8 mouse cellular contexts compared by ENCODE assay signal in genomic region chr11:102690162-102690561, GRCm38 (mm10). TPM values are rescaled to one million over a fixed set of nuclear protein-coding genes. Genes with fewer than 3 reads are reported as not detected.
A peak's percentile ranks its signal among the peaks of the same experiment; 100 is the strongest.
DNase-seq lines count a peak whose midpoint lies in the region; TF ChIP-seq lines count a peak whose summit lies in the region.
"Had no signal": no experiment of that assay in that cellular context is flagged by ENCODE, and none has a peak within 500 bp of the region (broad histone marks: within the 10 kb centered on the region; RNA-seq: fewer than 3 reads in every experiment).

No protein-coding gene starts in this region.

- no peak overlapping the region for H3K4me2 ChIP-seq in CH12.LX (ENCODE audit: insufficient read depth, low read depth, poor library complexity, severe bottlenecking)
- H3K4me2 ChIP-seq: lung, embryonic 15.5 days had no signal

- TF ChIP-seq EP300 in CH12.LX (IDR thresholded peaks at IDR 0.05; ENCODE audit: low read length) = no peak

- peaks cover 27 to 73% of the 10 kb centered on the region in 2 experiments for H3K36me3 ChIP-seq in CH12.LX (replicated peaks in 1 of 2; ENCODE audit: control insufficient read depth in 1 of 2, insufficient read depth in 1 of 2, low read length in 1 of 2)

- DNase-seq in CH12.LX (ENCODE audit: extremely low read depth) = peak; percentile 85
- peak; percentile 46 for DNase-seq in MEL-GATA-1-ER (ENCODE audit: extremely low read depth, low read depth)
- DNase-seq in cerebellum, adult 11-12 months = peak; percentile 60
- DNase-seq in forelimb bud, embryonic 11.5 days (ENCODE audit: low read depth, low spot score) = peak; percentile 82
- DNase-seq in large intestine, adult 2 months (ENCODE audit: low read depth, low spot score) = peak; percentile 48
- DNase-seq in lung, adult 2 months = peak; percentile 46
- peak; percentile 75 for DNase-seq in right cerebral cortex, postnatal 4 days

- 67% methylated on average over 6 of the region's 6 CpGs for WGBS in large intestine, adult 2 months
- 69% methylated on average over 6 of the region's 6 CpGs for WGBS in lung, adult 2 months

- no peaks in the 10 kb centered on the region for H3K9me3 ChIP-seq in CH12.LX (replicated peaks; ENCODE audit: low read length)
- H3K9me3 ChIP-seq: lung, embryonic 15.5 days had no signal

- no peaks in the 10 kb centered on the region for H3K27me3 ChIP-seq in CH12.LX (replicated peaks)
- H3K27me3 ChIP-seq: lung, embryonic 15.5 days had no signal

- no peak for TF ChIP-seq POLR2A in CH12.LX (IDR thresholded peaks at IDR 0.05; ENCODE audit: low read depth, low read length)
- no peak for TF ChIP-seq POLR2A in lung, adult 2 months (IDR thresholded peaks at IDR 0.05; ENCODE audit: borderline replicate concordance, extremely low read depth, low read depth, low read length)

- in situ Hi-C loops in CH12.LX (cut with MboI; ENCODE audit: low pct_ligation_motif_present, low pct_unique_long_range_greater_than_20kb, low sequenced_read_pairs) = no loop called here

- peak; percentile 30 for TF ChIP-seq RAD21 in CH12.LX (IDR thresholded peaks at IDR 0.05; ENCODE audit: low read depth, low read length)

- dilution Hi-C loops in CH12.LX (cut with MboI; ENCODE audit: extremely low pct_ligation_motif_present, extremely low pct_unique_long_range_greater_than_20kb, low sequenced_read_pairs) = no loop called here

- peaks cover 0 to 3% of the 10 kb centered on the region in 2 experiments; a peak in 2 of 4 replicates for H3K4me1 ChIP-seq in CH12.LX (ENCODE audit: control insufficient read depth in 1 of 2, insufficient read depth in 2 of 2)
- H3K4me1 ChIP-seq in lung, adult 2 months (ENCODE audit: control insufficient read depth, insufficient read depth, low read length) = no peaks in the 10 kb centered on the region
- H3K4me1 ChIP-seq: lung, embryonic 15.5 days had no signal

- H3K4me3 ChIP-seq in CH12.LX (replicated peaks in 1 of 3; ENCODE audit: low read depth in 2 of 3, low read length in 2 of 3, poor library complexity in 1 of 3) = no peak overlapping the region
- H3K4me3 ChIP-seq in lung, adult 2 months (replicated peaks; ENCODE audit: extremely low read depth, low read depth, low read length) = no peak overlapping the region
- H3K4me3 ChIP-seq: lung, embryonic 15.5 days had no signal

- H3K27ac ChIP-seq in CH12.LX (ENCODE audit: insufficient read depth, low read depth) = no peak overlapping the region
- H3K27ac ChIP-seq: lung, embryonic 15.5 days had no signal

- TF ChIP-seq CTCF in CH12.LX (conservative IDR thresholded peaks at IDR 0.05 in 1 of 2, IDR thresholded peaks at IDR 0.05 in 1 of 2; ENCODE audit: low read depth in 2 of 2, low read length in 2 of 2) = peak; percentile 87 to 96
- peak; percentile 52 for TF ChIP-seq CTCF in lung, adult 2 months (IDR thresholded peaks at IDR 0.05; ENCODE audit: insufficient read depth, low read length)

- H3K79me2 ChIP-seq in CH12.LX (replicated peaks; ENCODE audit: control insufficient read depth, extremely low read depth, insufficient read depth, poor library complexity, severe bottlenecking) = no peaks in the 10 kb centered on the region

- no peak overlapping the region for H3K9ac ChIP-seq in CH12.LX (ENCODE audit: insufficient read depth, low read depth)
- H3K9ac ChIP-seq: lung, embryonic 15.5 days had no signal

TF ChIP-seq in CH12.LX, 34 proteins besides CTCF, POLR2A, EP300 and RAD21:
- TF ChIP-seq CHD2 (IDR thresholded peaks at IDR 0.05; ENCODE audit: low read length) (no peak), JUN (IDR thresholded peaks at IDR 0.05; ENCODE audit: insufficient read depth, low read depth, low read length) (no peak), HCFC1 (IDR thresholded peaks at IDR 0.05; ENCODE audit: low read depth, low read length) (no peak), USF1 (IDR thresholded peaks at IDR 0.05; ENCODE audit: low read depth, low read length) (no peak), ZKSCAN1 (IDR thresholded peaks at IDR 0.05; ENCODE audit: borderline replicate concordance, low read depth, low read length) (no peak), KAT2A (IDR thresholded peaks at IDR 0.05; ENCODE audit: insufficient replicate concordance, low read length) (no peak), CHD1 (IDR thresholded peaks at IDR 0.05; ENCODE audit: low read depth, low read length) (no peak), MAZ (IDR thresholded peaks at IDR 0.05; ENCODE audit: low read depth, low read length) (no peak), TBP (conservative IDR thresholded peaks at IDR 0.05; ENCODE audit: low read depth, low read length) (no peak), JUND (conservative IDR thresholded peaks at IDR 0.05; ENCODE audit: low read depth, low read length) (no peak), BHLHE40 (IDR thresholded peaks at IDR 0.05; ENCODE audit: low read depth, low read length) (no peak), ZC3H11A (IDR thresholded peaks at IDR 0.05; ENCODE audit: low read depth, low read length) (no peak), POLR2AphosphoS2 (IDR thresholded peaks at IDR 0.05; ENCODE audit: low read depth, low read length) (no peak), MEF2A (IDR thresholded peaks at IDR 0.05; ENCODE audit: borderline replicate concordance, low read depth, low read length) (no peak), SMC3 (IDR thresholded peaks at IDR 0.05; ENCODE audit: low read depth, low read length) (peak; percentile 44), PAX5 (IDR thresholded peaks at IDR 0.05; ENCODE audit: low read length) (no peak), MAFK (IDR thresholded peaks at IDR 0.05; ENCODE audit: insufficient replicate concordance, low read length) (no peak), USF2 (conservative IDR thresholded peaks at IDR 0.05; ENCODE audit: low read depth, low read length) (no peak), ZMIZ1 (IDR thresholded peaks at IDR 0.05; ENCODE audit: low read depth, low read length) (no peak), SIN3A (IDR thresholded peaks at IDR 0.05; ENCODE audit: low read length) (no peak), UBTF (IDR thresholded peaks at IDR 0.05; ENCODE audit: low read depth, low read length) (no peak), E2F4 (IDR thresholded peaks at IDR 0.05; ENCODE audit: insufficient replicate concordance, low read depth, low read length) (no peak), MYC (IDR thresholded peaks at IDR 0.05; ENCODE audit: low read depth, low read length) (no peak), NRF1 (IDR thresholded peaks at IDR 0.05; ENCODE audit: low read depth, low read length) (no peak), ETS1 (conservative IDR thresholded peaks at IDR 0.05; ENCODE audit: low read depth, low read length) (no peak), MAX (IDR thresholded peaks at IDR 0.05; ENCODE audit: low read length) (no peak), MXI1 (IDR thresholded peaks at IDR 0.05; ENCODE audit: low read depth, low read length) (no peak), TCF12 (IDR thresholded peaks at IDR 0.05; ENCODE audit: low read depth, low read length) (0 out of 2 replicates have a peak, but pooled peaks have one; percentile 25), NELFE (IDR thresholded peaks at IDR 0.05; ENCODE audit: low read depth, low read length) (no peak; the same call in 1 of the 2 replicates), RCOR1 (conservative IDR thresholded peaks at IDR 0.05; ENCODE audit: low read depth, low read length) (no peak), ZNF384 (IDR thresholded peaks at IDR 0.05; ENCODE audit: low read depth, low read length) (no peak), ELF1 (IDR thresholded peaks at IDR 0.05; ENCODE audit: low read depth, low read length) (0 out of 2 replicates have a peak, but pooled peaks have one; percentile 21), IRF4 (IDR thresholded peaks at IDR 0.05; ENCODE audit: low read depth, low read length) (0 out of 2 replicates have a peak, but pooled peaks have one; percentile 44), GABPA (IDR thresholded peaks at IDR 0.05; ENCODE audit: insufficient replicate concordance, low read depth, low read length) (no peak)

RNA-seq across cellular contexts. Expression of gene Ccdc43, which starts 7.4 kb away (rescaled TPM):
- 43.4 and 45.4 TPM in 2 replicates for total RNA-seq in CH12.LX (2012; rRNA removed)
- total RNA-seq in CH12.LX (2014; rRNA removed) = 56.4 and 59.8 TPM in 2 replicates
- polyA plus RNA-seq in CH12.LX (2012; ENCODE audit: insufficient read length, low read depth) = 52.7 and 53.4 TPM in 2 replicates
- polyA plus RNA-seq in large intestine, adult 2 months (2012; rRNA removed) = 4.3 and 5.3 TPM in 2 replicates
- polyA plus RNA-seq in lung, adult 2 months (2012; rRNA removed) = 4.3 and 5.0 TPM in 2 replicates

RNA-seq across cellular contexts. Expression of gene Meioc, which starts 26.6 kb away (rescaled TPM):
- not detected in 2 replicates for total RNA-seq in CH12.LX (2012; rRNA removed)
- not detected in 2 replicates for total RNA-seq in CH12.LX (2014; rRNA removed)
- polyA plus RNA-seq in CH12.LX (2012; ENCODE audit: insufficient read length, low read depth) = not detected in 2 replicates
- not detected in 2 replicates for polyA plus RNA-seq in large intestine, adult 2 months (2012; rRNA removed)
- not detected in 2 replicates for polyA plus RNA-seq in lung, adult 2 months (2012; rRNA removed)
